Mouse (Mus musculus): ENCODE measurements around the gene Mmp20. TPM values are rescaled to one million over a fixed set of nuclear protein-coding genes. Genes with fewer than 3 reads are reported as not detected.

Mmp20 gene
- total and polyA plus RNA-seq, 3 experiments: not detected

- TF ChIP-seq POLR2AphosphoS5 (IDR thresholded peaks at IDR 0.05; ENCODE audit: borderline replicate concordance, low read depth, low read length) (no peak), MXI1 (IDR thresholded peaks at IDR 0.05; ENCODE audit: low read depth, low read length) (no peak), MYB (IDR thresholded peaks at IDR 0.05; ENCODE audit: low read depth, low read length) (no peak)
These were observed 24.9 kb upstream of the Mmp20 start (continued) for GRCm38 (mm10) chr9:7602982-7603742.

GRCm38 (mm10) chr9:7604005-7604404, 24.0 kb upstream of the Mmp20 start:
- H3K27me3 ChIP-seq (ENCODE audit: control insufficient read depth in 1 of 2, insufficient read depth in 2 of 2, low read length in 2 of 2): peaks cover 0 to 3% of the 10 kb centered on the region in 2 experiments; a peak in 1 of 4 replicates
- H3K9me3 ChIP-seq (replicated peaks; ENCODE audit: insufficient read depth, low read length): no peaks in the 10 kb centered on the region
- H3K4me1 ChIP-seq (ENCODE audit: control insufficient read depth in 1 of 2, insufficient read depth in 2 of 2, low read length in 2 of 2): no peaks in the 10 kb centered on the region
- H3K4me3 ChIP-seq (ENCODE audit: control insufficient read depth in 1 of 2, insufficient read depth in 1 of 2, low read depth in 2 of 2, low read length in 2 of 2): no peak overlapping the region
- no peak overlapping the region for H3K9ac ChIP-seq (ENCODE audit: control insufficient read depth, low read depth, low read length, poor library complexity, severe bottlenecking)
- TF ChIP-seq MAZ (IDR thresholded peaks at IDR 0.05; ENCODE audit: low read depth, low read length): no peak
- no peak for TF ChIP-seq ELF1 (IDR thresholded peaks at IDR 0.05; ENCODE audit: low read depth, low read length)
- no peak for TF ChIP-seq ETS1 (IDR thresholded peaks at IDR 0.05; ENCODE audit: low read depth, low read length)
- TF ChIP-seq CTCF (IDR thresholded peaks at IDR 0.05 in 2 of 3, conservative IDR thresholded peaks at IDR 0.05 in 1 of 3; ENCODE audit: control insufficient read depth in 1 of 3, insufficient read depth in 1 of 3, low read depth in 2 of 3, low read length in 3 of 3, poor library complexity in 1 of 3, severe bottlenecking in 1 of 3): no peak
- no peak for TF ChIP-seq EP300 (IDR thresholded peaks at IDR 0.05; ENCODE audit: low read depth in 1 of 2, low read length in 2 of 2)
- no peak for TF ChIP-seq POLR2AphosphoS2 (IDR thresholded peaks at IDR 0.05; ENCODE audit: low read length)
- TF ChIP-seq MYB (IDR thresholded peaks at IDR 0.05; ENCODE audit: low read depth, low read length): no peak
- H3K79me2 ChIP-seq (ENCODE audit: control insufficient read depth, insufficient read depth, low read length, poor library complexity): no peaks in the 10 kb centered on the region
- H3K27ac ChIP-seq (ENCODE audit: control insufficient read depth, low read depth, low read length): no peak overlapping the region
- no peak for DNase-seq (ENCODE audit: low read depth, low spot score)
- no peaks in the 10 kb centered on the region for H3K36me3 ChIP-seq (ENCODE audit: control insufficient read depth in 1 of 2, insufficient read depth in 2 of 2, low read length in 2 of 2)

- H3K27ac ChIP-seq (ENCODE audit: control insufficient read depth, low read depth, low read length): no peak overlapping the region
- no peaks in the 10 kb centered on the region for H3K9me3 ChIP-seq (replicated peaks; ENCODE audit: insufficient read depth, low read length)
- DNase-seq (ENCODE audit: low read depth, low spot score): no peak
- no peaks in the 10 kb centered on the region for H3K79me2 ChIP-seq (ENCODE audit: control insufficient read depth, insufficient read depth, low read length, poor library complexity)
- no peak overlapping the region for H3K4me3 ChIP-seq (ENCODE audit: control insufficient read depth in 1 of 2, insufficient read depth in 1 of 2, low read depth in 2 of 2, low read length in 2 of 2)
- H3K27me3 ChIP-seq (ENCODE audit: control insufficient read depth in 1 of 2, insufficient read depth in 2 of 2, low read length in 2 of 2): peaks cover 0 to 3% of the 10 kb centered on the region in 2 experiments; a peak in 1 of 4 replicates
- no peak overlapping the region for H3K9ac ChIP-seq (ENCODE audit: control insufficient read depth, low read depth, low read length, poor library complexity, severe bottlenecking)
- TF ChIP-seq POLR2A (IDR thresholded peaks at IDR 0.05; ENCODE audit: control insufficient read depth in 1 of 2, insufficient read depth in 1 of 2, low read depth in 1 of 2, low read length in 2 of 2, poor library complexity in 1 of 2) (no peak), GATA1 (IDR thresholded peaks at IDR 0.05; ENCODE audit: low read depth, low read length) (no peak), ELF1 (IDR thresholded peaks at IDR 0.05; ENCODE audit: low read depth, low read length) (no peak), USF1 (IDR thresholded peaks at IDR 0.05; ENCODE audit: low read depth, low read length) (no peak), TCF12 (IDR thresholded peaks at IDR 0.05; ENCODE audit: low read depth, low read length) (no peak), KAT2A (conservative IDR thresholded peaks at IDR 0.05; ENCODE audit: low read depth, low read length) (no peak), MAX (IDR thresholded peaks at IDR 0.05; ENCODE audit: low read length) (no peak), ZC3H11A (IDR thresholded peaks at IDR 0.05; ENCODE audit: low read depth, low read length) (no peak), NELFE (IDR thresholded peaks at IDR 0.05; ENCODE audit: low read depth, low read length) (no peak), MYB (IDR thresholded peaks at IDR 0.05; ENCODE audit: low read depth, low read length) (no peak), SMC3 (IDR thresholded peaks at IDR 0.05; ENCODE audit: low read depth, low read length) (no peak), TBP (IDR thresholded peaks at IDR 0.05; ENCODE audit: low read depth, low read length) (no peak), SIN3A (IDR thresholded peaks at IDR 0.05; ENCODE audit: low read length) (no peak), MAZ (IDR thresholded peaks at IDR 0.05; ENCODE audit: low read depth, low read length) (no peak), RCOR1 (IDR thresholded peaks at IDR 0.05; ENCODE audit: low read depth, low read length) (no peak), POLR2AphosphoS5 (IDR thresholded peaks at IDR 0.05; ENCODE audit: borderline replicate concordance, low read depth, low read length) (no peak), HCFC1 (IDR thresholded peaks at IDR 0.05; ENCODE audit: low read depth, low read length) (no peak), MXI1 (IDR thresholded peaks at IDR 0.05; ENCODE audit: low read depth, low read length) (no peak)
- H3K36me3 ChIP-seq (ENCODE audit: control insufficient read depth in 1 of 2, insufficient read depth in 2 of 2, low read length in 2 of 2): no peaks in the 10 kb centered on the region
- no peaks in the 10 kb centered on the region for H3K4me1 ChIP-seq (ENCODE audit: control insufficient read depth in 1 of 2, insufficient read depth in 2 of 2, low read length in 2 of 2)
These were observed 22.4 kb upstream of the Mmp20 start for GRCm38 (mm10) chr9:7605638-7606037.

Data from MEL (cell line).